Mouse (Mus musculus) midbrain, embryonic 14.5 days (tissue): ENCODE measurements around the gene Mpg. TPM values are rescaled to one million over a fixed set of nuclear protein-coding genes. Genes with fewer than 3 reads are reported as not detected.

Source experiments
- ATAC-seq: fragments of 200-750 bp; cut with Nextera tagmentation; 2 replicates; pipeline ENCODE4 v1.8.0; 2017; ENCODE audit warnings: moderate number of reproducible peaks, moderate library complexity; ENCODE audit not compliant: low FRiP score, low TSS enrichment
- DNase-seq: peaks from one replicate; pipeline ENCODE4 v3.0.0-alpha.2; 2015
- H3K27ac ChIP-seq: fragments of 300-500 bp; sonication (generic); replicated peaks from 2 replicates; pipeline ENCODE4 v1.5.1; 2014; ENCODE audit warnings: mild to moderate bottlenecking, low read depth, low read length, moderate library complexity
- H3K27me3 ChIP-seq: fragments of 300-500 bp; sonication (generic); 2 replicates; pipeline ENCODE4 v1.6.1; 2014; ENCODE audit warnings: low read length, control low read depth, mixed read lengths; ENCODE audit not compliant: control insufficient read depth, insufficient read depth
- H3K36me3 ChIP-seq: fragments of 300-500 bp; sonication (generic); 2 replicates; pipeline ENCODE4 v1.6.1; 2014; ENCODE audit warnings: low read length, control low read depth; ENCODE audit not compliant: control insufficient read depth, insufficient read depth
- H3K4me1 ChIP-seq: fragments of 300-500 bp; sonication (generic); 2 replicates; pipeline ENCODE4 v1.6.1; 2014; ENCODE audit warnings: mild to moderate bottlenecking, antibody characterized with exemption, low read length, control low read depth; ENCODE audit not compliant: control insufficient read depth, insufficient read depth
- H3K4me2 ChIP-seq: fragments of 300-500 bp; sonication (generic); 2 replicates; pipeline ENCODE4 v1.6.1; 2014; ENCODE audit warnings: mild to moderate bottlenecking, low read length, moderate library complexity
- H3K4me3 ChIP-seq: fragments of 300-500 bp; sonication (generic); replicated peaks from 2 replicates; pipeline ENCODE4 v1.5.1; 2014; ENCODE audit warnings: low read depth, low read length
- H3K9ac ChIP-seq: fragments of 300-500 bp; sonication (generic); replicated peaks from 2 replicates; pipeline ENCODE4 v1.6.1; 2014; ENCODE audit warnings: mild to moderate bottlenecking, low read length, moderate library complexity
- H3K9me3 ChIP-seq: fragments of 300-500 bp; sonication (generic); 2 replicates; pipeline ENCODE4 v1.6.1; 2016; ENCODE audit warnings: low read length, control low read depth, mixed read lengths; ENCODE audit not compliant: control insufficient read depth
- WGBS: fragments of 180-500 bp; shearing (Covaris S2); extraction: QIAGEN DNeasy Blood & Tissue Kit; methylation state at CpG from one replicate; pipeline ENCODE4 v1.1.7; 2014; 5-methylcytosine and 5-hydroxymethylcytosine counted together
- polyA plus RNA-seq: library from polyadenylated mRNA; unstranded; fragments of >200 nt; fragmentation: Nextera tagmentation; extraction: Ambion mirVana; gene quantifications from 2 replicates; pipeline ENCODE4 v1.2.1, GENCODE M21; 2014

Mpg gene
- polyA plus RNA-seq, 1 experiment from 2014 or later = 37.4 TPM

GRCm38 (mm10) chr11:32189434-32189833 is 36.9 kb upstream of the Mpg start:
- H3K27me3 ChIP-seq = no peaks in the 10 kb centered on the region
- H3K4me3 ChIP-seq = no peak overlapping the region
- H3K36me3 ChIP-seq = no peaks in the 10 kb centered on the region
- no peaks in the 10 kb centered on the region for H3K4me1 ChIP-seq
- H3K27ac ChIP-seq = no peak overlapping the region
- no peak for ATAC-seq
- 77% methylated on average over 5 of the region's 5 CpGs for WGBS
- no peaks in the 10 kb centered on the region for H3K9me3 ChIP-seq
- no peak overlapping the region for H3K9ac ChIP-seq
- no peak for DNase-seq
- no peak overlapping the region for H3K4me2 ChIP-seq

- Histone ChIP-seq H3K9ac (no peak overlapping the region), H3K4me2 (no peak overlapping the region), H3K27me3 (no peaks in the 10 kb centered on the region), H3K27ac (no peak overlapping the region), H3K4me3 (no peak overlapping the region), H3K9me3 (no peaks in the 10 kb centered on the region), H3K36me3 (no peaks in the 10 kb centered on the region), H3K4me1 (no peaks in the 10 kb centered on the region)
- WGBS = 79% methylated on average over 9 of the region's 9 CpGs
- ATAC-seq (no peak), DNase-seq (no peak)
Measured at GRCm38 (mm10) chr11:32190119-32190518, 36.2 kb upstream of the Mpg start.

- Histone ChIP-seq H3K9me3 (no peaks in the 10 kb centered on the region), H3K9ac (no peak overlapping the region), H3K4me1 (no peaks in the 10 kb centered on the region), H3K4me2 (no peak overlapping the region), H3K27me3 (no peaks in the 10 kb centered on the region), H3K27ac (no peak overlapping the region), H3K36me3 (no peaks in the 10 kb centered on the region), H3K4me3 (no peak overlapping the region)
- ATAC-seq = no peak
- no peak for DNase-seq
- 81% methylated on average over 13 of the region's 13 CpGs for WGBS
Measured at GRCm38 (mm10) chr11:32190603-32191110, 35.6 kb upstream of the Mpg start.

GRCm38 (mm10) chr11:32193156-32193555 is 33.1 kb upstream of the Mpg start:
- no peak for ATAC-seq
- H3K9me3 ChIP-seq = no peaks in the 10 kb centered on the region
- 89% methylated on average over 10 of the region's 10 CpGs for WGBS

GRCm38 (mm10) chr11:32194086-32194485 is 32.2 kb upstream of the Mpg start:
- Histone ChIP-seq H3K4me2 (no peak overlapping the region), H3K9me3 (no peaks in the 10 kb centered on the region), H3K27ac (no peak overlapping the region), H3K4me1 (no peaks in the 10 kb centered on the region), H3K36me3 (no peaks in the 10 kb centered on the region), H3K27me3 (no peaks in the 10 kb centered on the region), H3K9ac (no peak overlapping the region), H3K4me3 (no peak overlapping the region)
- DNase-seq (no peak), ATAC-seq (no peak)
- WGBS = 90% methylated on average over 10 of the region's 10 CpGs

More at GRCm38 (mm10) chr11:32193156-32193555, 33.1 kb upstream of the Mpg start:
- H3K27me3 ChIP-seq = no peaks in the 10 kb centered on the region
- H3K4me1 ChIP-seq = no peaks in the 10 kb centered on the region
- no peak overlapping the region for H3K9ac ChIP-seq
- H3K36me3 ChIP-seq = no peaks in the 10 kb centered on the region
- H3K4me2 ChIP-seq = no peak overlapping the region
- H3K27ac ChIP-seq = no peak overlapping the region
- DNase-seq = no peak
- H3K4me3 ChIP-seq = no peak overlapping the region

GRCm38 (mm10) chr11:32194626-32195025 is 31.7 kb upstream of the Mpg start:
- Histone ChIP-seq H3K9me3 (no peaks in the 10 kb centered on the region), H3K36me3 (no peaks in the 10 kb centered on the region), H3K4me1 (no peaks in the 10 kb centered on the region), H3K4me2 (no peak overlapping the region), H3K27me3 (no peaks in the 10 kb centered on the region), H3K27ac (no peak overlapping the region), H3K4me3 (no peak overlapping the region), H3K9ac (no peak overlapping the region)
- no peak for DNase-seq
- 89% methylated on average over 5 of the region's 5 CpGs for WGBS
- no peak for ATAC-seq

GRCm38 (mm10) chr11:32195867-32196540 is 30.3 kb upstream of the Mpg start:
- 24% methylated on average over 11 of the region's 11 CpGs for WGBS
- H3K36me3 ChIP-seq = no peaks in the 10 kb centered on the region
- H3K9ac ChIP-seq = no peak overlapping the region; the same call in 1 of the 2 replicates
- H3K4me2 ChIP-seq = no peak overlapping the region
- H3K4me1 ChIP-seq = no peaks in the 10 kb centered on the region
- no peak overlapping the region for H3K4me3 ChIP-seq
- DNase-seq = no peak
- H3K9me3 ChIP-seq = no peaks in the 10 kb centered on the region
- no peak overlapping the region for H3K27ac ChIP-seq
- ATAC-seq = no peak
- H3K27me3 ChIP-seq = no peaks in the 10 kb centered on the region

GRCm38 (mm10) chr11:32196727-32197126 is 29.6 kb upstream of the Mpg start:
- no peak overlapping the region for H3K4me3 ChIP-seq
- WGBS = 73% methylated on average over 6 of the region's 6 CpGs
- ATAC-seq (no peak), DNase-seq (no peak)
- no peaks in the 10 kb centered on the region for H3K27me3 ChIP-seq
- no peaks in the 10 kb centered on the region for H3K36me3 ChIP-seq
- no peak overlapping the region for H3K27ac ChIP-seq
- no peaks in the 10 kb centered on the region for H3K4me1 ChIP-seq
- H3K4me2 ChIP-seq = no peak overlapping the region
- H3K9me3 ChIP-seq = no peaks in the 10 kb centered on the region
- no peak overlapping the region for H3K9ac ChIP-seq

- H3K9ac ChIP-seq = no peak overlapping the region
- H3K4me3 ChIP-seq = no peak overlapping the region
- WGBS = 69% methylated on average over 3 of the region's 3 CpGs
- no peaks in the 10 kb centered on the region for H3K27me3 ChIP-seq
- DNase-seq (no peak), ATAC-seq (no peak)
- H3K36me3 ChIP-seq = no peaks in the 10 kb centered on the region
- H3K27ac ChIP-seq = no peak overlapping the region
- H3K4me2 ChIP-seq = no peak overlapping the region
- H3K9me3 ChIP-seq = no peaks in the 10 kb centered on the region
- no peaks in the 10 kb centered on the region for H3K4me1 ChIP-seq
Measured at GRCm38 (mm10) chr11:32197766-32198165, 28.5 kb upstream of the Mpg start.
